Mouse (Mus musculus) left cerebral cortex, adult 2 months (tissue): Measurements from ENCODE around the gene Acsm2. TPM values are rescaled to one million over a fixed set of nuclear protein-coding genes. Genes with fewer than 3 reads are reported as not detected.

Source experiments
- DNase-seq, 2 experiments: peaks; one replicate each; pipeline ENCODE4 v3.0.0; 2021 to 2022; ENCODE audit warnings: low spot score in 2 of 2, mixed read lengths in 1 of 2; ENCODE audit errors: extremely low spot score in 1 of 2
- H3K27ac ChIP-seq: fragments of 200-600 bp; 2 replicates; pipeline ENCODE4 v1.8.1; 2022
- H3K4me3 ChIP-seq: fragments of 200-600 bp; 2 replicates; pipeline ENCODE4 v1.8.1; 2022
- CTCF ChIP-seq: fragments of 200-600 bp; IDR thresholded peaks from 2 replicates; pipeline ENCODE4 v1.8.1; 2022; ENCODE audit warnings: antibody characterized with exemption, mild to moderate bottlenecking, moderate library complexity
- intact Hi-C: fragments of 180-260 bp; cut with DNase I; formaldehyde crosslinking; loops from one replicate; pipeline ENCODE4 v1.15.1; 2025
- long read RNA-seq, 2 experiments: library from polyadenylated mRNA; stranded (forward); transcript quantifications; one replicate each; pipeline ENCODE4 v2.0.0; 2021; ENCODE audit warnings: borderline mapping rate in 2 of 2
- total RNA-seq, 2 experiments: library from RNA; stranded (reverse); gene quantifications; 2 replicates each; pipeline ENCODE4 v1.2.3; 2021

Acsm2 gene
- total RNA-seq = not detected
- long read RNA-seq, experiment 1 = 0 reads
- long read RNA-seq, experiment 2 = 0 reads

DNA sequence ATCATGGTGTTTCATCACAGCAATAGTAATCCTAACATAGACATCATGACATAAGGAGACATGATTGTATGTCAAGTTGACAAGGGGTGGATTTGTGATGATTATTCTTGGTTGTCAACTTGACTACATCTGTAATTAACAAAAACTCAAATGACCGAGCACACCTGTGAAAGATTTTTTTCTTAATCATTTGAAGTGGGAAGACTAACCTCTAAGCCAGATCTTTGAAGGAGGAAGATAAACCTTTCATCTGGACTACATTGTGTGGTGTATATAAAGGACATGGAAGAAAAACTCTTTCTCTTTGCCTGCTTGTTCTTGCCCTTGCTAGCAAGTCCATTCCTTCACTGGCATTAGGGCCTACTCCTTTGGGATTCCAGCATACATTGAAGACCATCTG is at the start of gene Acsm2:
Gene Acsm2 (plus strand): TSS at position 301 of the 400 bp plus-strand sequence.
- DNase-seq = no peak
- H3K27ac ChIP-seq = no peak within 1 kb of the TSS
- no peak for TF ChIP-seq CTCF
- H3K4me3 ChIP-seq = no peak within 1 kb of the TSS
- intact Hi-C loops = no loop called here

DNA sequence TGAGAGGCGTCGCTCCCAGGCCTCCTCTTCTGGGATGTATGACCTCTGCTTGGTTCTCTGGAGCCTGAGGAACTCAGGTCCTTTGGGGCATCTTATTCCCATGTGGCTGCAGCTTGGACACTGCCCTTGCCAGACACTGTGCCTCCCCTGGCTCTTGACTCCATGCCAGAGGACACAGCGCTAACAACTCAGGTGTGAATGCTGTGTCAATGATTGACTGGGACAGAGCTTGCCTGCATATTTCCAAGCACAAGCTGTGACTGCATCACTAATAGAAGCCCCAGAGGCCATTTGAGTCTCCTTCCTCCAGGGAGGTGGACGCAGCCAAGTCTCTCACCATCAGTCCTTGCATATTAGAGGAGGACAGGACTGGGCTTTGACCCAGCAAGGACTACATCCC is 43.0 kb upstream of the Acsm2 start:
- H3K4me3 ChIP-seq = no peak overlapping the region
- intact Hi-C loops = loop anchor here (10.0 kb wide), 1 partner anchor 326 kb away; the partner anchor contains the start of gene Gpr139
- no peak for TF ChIP-seq CTCF

GRCm38 (mm10) chr7:119513056-119513455 is 41.1 kb upstream of the Acsm2 start:
- H3K4me3 ChIP-seq = no peak overlapping the region
- peak; percentile 47 to 54 for DNase-seq
- H3K27ac ChIP-seq = no peak overlapping the region
- intact Hi-C loops = loop anchor here (10.0 kb wide), 1 partner anchor 328 kb away; the partner anchor contains the start of gene Gpr139
- TF ChIP-seq CTCF = peak; percentile 78

More for the DNA sequence above, 43.0 kb upstream of the Acsm2 start:
- no peak overlapping the region for H3K27ac ChIP-seq
- no peak for DNase-seq

- Histone ChIP-seq H3K4me3 (no peak overlapping the region), H3K27ac (no peak overlapping the region)
- peak; percentile 78 for TF ChIP-seq CTCF
- DNase-seq = peak; percentile 40 to 46
- intact Hi-C loops = loop anchor here (1.0 to 10.0 kb wide), 3 partner anchors 63 to 504 kb away; partner anchors contain the start of gene Gpr139
Observed at GRCm38 (mm10) chr7:119515492-119516271, 38.5 kb upstream of the Acsm2 start.

- DNase-seq = no peak
- no peak for TF ChIP-seq CTCF
- intact Hi-C loops = loop anchor here (5.0 to 10.0 kb wide), 2 partner anchors 64 to 331 kb away; partner anchors contain the start of gene Gpr139
- Histone ChIP-seq H3K4me3 (no peak overlapping the region), H3K27ac (no peak overlapping the region)
Observed at GRCm38 (mm10) chr7:119516272-119516558, 37.9 kb upstream of the Acsm2 start.

- H3K4me3 ChIP-seq = no peak within 1 kb of the TSS
- intact Hi-C loops = loop anchor here (1.0 to 10.0 kb wide), 3 partner anchors 67 to 334 kb away; partner anchors contain the start of gene Gpr139
- no peak within 1 kb of the TSS for H3K27ac ChIP-seq
- DNase-seq = no peak
- TF ChIP-seq CTCF = no peak
Observed at GRCm38 (mm10) chr7:119519163-119519562, 35.0 kb upstream of the Acsm2 start, which contains the start of gene Acsm5. Acsm5 (plus strand) TSS chr7:119519463.

- H3K27ac ChIP-seq = no peak overlapping the region
- intact Hi-C loops = loop anchor here (1.0 to 10.0 kb wide), 4 partner anchors 65 to 335 kb away; partner anchors contain the start of gene Gpr139
- DNase-seq = peak; percentile 72 to 83
- no peak overlapping the region for H3K4me3 ChIP-seq
- TF ChIP-seq CTCF = peak; percentile 96
Observed at GRCm38 (mm10) chr7:119519654-119520053, 34.5 kb upstream of the Acsm2 start.

GRCm38 (mm10) chr7:119521816-119522215 is 32.3 kb upstream of the Acsm2 start:
- TF ChIP-seq CTCF = no peak
- DNase-seq = no peak
- H3K27ac ChIP-seq = no peak overlapping the region
- intact Hi-C loops = loop anchor here (10.0 kb wide), 1 partner anchor 63 kb away; no protein-coding TSS in a partner anchor
- H3K4me3 ChIP-seq = no peak overlapping the region

GRCm38 (mm10) chr7:119522385-119522784 is 31.8 kb upstream of the Acsm2 start:
- Histone ChIP-seq H3K4me3 (no peak overlapping the region), H3K27ac (no peak overlapping the region)
- intact Hi-C loops = loop anchor here (10.0 kb wide), 1 partner anchor 62 kb away; no protein-coding TSS in a partner anchor
- TF ChIP-seq CTCF = no peak
- DNase-seq = no peak

- Histone ChIP-seq H3K27ac (no peak within 1 kb of the TSS), H3K4me3 (no peak within 1 kb of the TSS)
- TF ChIP-seq CTCF = no peak
- intact Hi-C loops = loop anchor here (10.0 kb wide), 1 partner anchor 61 kb away; no protein-coding TSS in a partner anchor
- no peak for DNase-seq
Observed at GRCm38 (mm10) chr7:119523389-119523788, 30.8 kb upstream of the Acsm2 start, which contains the start of gene Pdilt. Pdilt (minus strand) TSS chr7:119523489.

GRCm38 (mm10) chr7:119525881-119526281 is 28.3 kb upstream of the Acsm2 start:
- DNase-seq = no peak
- Histone ChIP-seq H3K4me3 (no peak overlapping the region), H3K27ac (no peak overlapping the region)
- no peak for TF ChIP-seq CTCF
- intact Hi-C loops = loop anchor here (10.0 kb wide), 1 partner anchor 59 kb away; no protein-coding TSS in a partner anchor

GRCm38 (mm10) chr7:119526486-119526885 is 27.7 kb upstream of the Acsm2 start:
- intact Hi-C loops = loop anchor here (10.0 kb wide), 1 partner anchor 58 kb away; no protein-coding TSS in a partner anchor
- TF ChIP-seq CTCF = no peak
- no peak overlapping the region for H3K27ac ChIP-seq
- DNase-seq = no peak
- no peak overlapping the region for H3K4me3 ChIP-seq
